Comparison of ENCODE assay signal across 27 mouse cellular contexts in the genomic region with DNA sequence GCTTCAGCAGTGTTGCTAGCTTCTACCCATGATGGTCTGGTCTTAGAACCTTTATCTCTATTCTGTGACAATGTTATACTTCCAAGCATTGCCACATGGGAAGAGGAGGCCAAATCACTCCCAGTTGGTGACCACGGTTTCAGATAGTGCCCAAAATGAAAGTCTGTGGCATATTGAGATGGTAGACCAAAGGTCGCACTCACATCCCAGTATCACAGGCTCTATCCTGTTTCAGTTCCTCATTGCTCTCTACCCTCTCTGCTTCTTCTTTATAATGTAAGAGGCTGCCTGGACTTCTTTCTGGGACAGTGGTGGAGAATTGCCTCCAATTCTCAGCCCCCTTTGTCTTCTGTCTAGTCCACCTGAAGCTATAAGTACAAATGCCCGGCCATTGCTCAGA.
"Had no signal": no experiment of that assay in that cellular context is flagged by ENCODE, and none has a peak within 500 bp of the region (broad histone marks: within the 10 kb centered on the region; RNA-seq: fewer than 3 reads in every experiment).

No protein-coding gene starts in this region.

- H3K4me2 ChIP-seq: heart, embryonic 12.5 days; hindbrain, embryonic 12.5 days; hindbrain, embryonic 14.5 days; intestine, embryonic 15.5 days; kidney, embryonic 15.5 days; limb, embryonic 13.5 days; limb, embryonic 15.5 days; liver, embryonic 12.5 days had no signal

- H3K9ac ChIP-seq: heart, embryonic 12.5 days; hindbrain, embryonic 12.5 days; hindbrain, embryonic 14.5 days; intestine, embryonic 15.5 days; kidney, embryonic 15.5 days; limb, embryonic 13.5 days; limb, embryonic 15.5 days; liver, embryonic 12.5 days had no signal

- H3K4me3 ChIP-seq: gastrocnemius, adult 2 months; heart, adult 2 months; heart, embryonic 12.5 days; hindbrain, embryonic 10.5 days; hindbrain, embryonic 12.5 days; intestine, embryonic 15.5 days; kidney, embryonic 15.5 days; limb, embryonic 13.5 days; limb, embryonic 15.5 days; liver, embryonic 12.5 days had no signal

- ATAC-seq: hindbrain, embryonic 16.5 days; inflammation-experienced regulatory T-cells, adult 6 months; intestine, embryonic 15.5 days; intestine, postnatal 0 days; liver, embryonic 12.5 days had no signal

- H3K9me3 ChIP-seq: heart, embryonic 12.5 days; hindbrain, embryonic 10.5 days; hindbrain, embryonic 12.5 days; intestine, embryonic 15.5 days; kidney, embryonic 15.5 days; limb, embryonic 13.5 days; limb, embryonic 15.5 days; liver, embryonic 12.5 days had no signal

- H3K4me1 ChIP-seq: heart, embryonic 12.5 days; hindbrain, embryonic 10.5 days; hindbrain, embryonic 12.5 days; intestine, embryonic 15.5 days; kidney, embryonic 15.5 days; limb, embryonic 13.5 days; limb, embryonic 15.5 days; liver, embryonic 12.5 days had no signal

- H3K27me3 ChIP-seq: heart, embryonic 12.5 days; hindbrain, embryonic 12.5 days; intestine, embryonic 15.5 days; kidney, embryonic 15.5 days; limb, embryonic 13.5 days; limb, embryonic 15.5 days; liver, embryonic 12.5 days had no signal

- H3K27ac ChIP-seq: gastrocnemius, adult 2 months; heart, adult 2 months; hindbrain, embryonic 10.5 days; hindbrain, embryonic 12.5 days; hindbrain, embryonic 14.5 days; intestine, embryonic 15.5 days; kidney, embryonic 15.5 days; kidney, postnatal 0 days; limb, embryonic 13.5 days; limb, embryonic 15.5 days; liver, embryonic 12.5 days had no signal

- H3K36me3 ChIP-seq: heart, embryonic 12.5 days; hindbrain, embryonic 10.5 days; hindbrain, embryonic 12.5 days; intestine, embryonic 15.5 days; kidney, embryonic 15.5 days; limb, embryonic 13.5 days; limb, embryonic 15.5 days; liver, embryonic 12.5 days had no signal

- DNase-seq: gastrocnemius, adult 2 months; gastrocnemius, postnatal 10 days; gastrocnemius, postnatal 25 days; heart, adult 11 months; heart, adult 2 months; heart, postnatal 10 days; heart, postnatal 4 days; kidney, adult 18-20 months; kidney, adult 9 months; kidney, postnatal 14 days; kidney, postnatal 36 days; layer of hippocampus, adult 9-11 months; layer of hippocampus, postnatal 36 days; left cerebral cortex, postnatal 4 days had no signal
